Mouse (Mus musculus) liver, embryonic 16.5 days (tissue): ENCODE results near the gene Cbfa2t3. TPM values are rescaled to one million over a fixed set of nuclear protein-coding genes. Genes with fewer than 3 reads are reported as not detected.

Source experiments
- ATAC-seq: fragments of 200-750 bp; cut with Nextera tagmentation; 2 replicates; pipeline ENCODE4 v1.8.0; 2017; ENCODE audit warnings: low read depth, mild to moderate bottlenecking, moderate number of reproducible peaks, moderate library complexity
- H3K27ac ChIP-seq: fragments of 300-500 bp; sonication (generic); 2 replicates; pipeline ENCODE4 v1.5.1; 2014; ENCODE audit warnings: mild to moderate bottlenecking, low read length
- H3K27me3 ChIP-seq: fragments of 300-500 bp; sonication (generic); 2 replicates; pipeline ENCODE4 v1.6.1; 2014; ENCODE audit warnings: low read depth, low read length, mixed read lengths; ENCODE audit not compliant: control insufficient read depth, insufficient read depth
- H3K36me3 ChIP-seq: fragments of 300-500 bp; sonication (generic); 2 replicates; pipeline ENCODE4 v1.6.1; 2014; ENCODE audit warnings: mild to moderate bottlenecking; ENCODE audit not compliant: control insufficient read depth, insufficient read depth
- H3K4me1 ChIP-seq: fragments of 300-500 bp; sonication (generic); 2 replicates; pipeline ENCODE4 v1.6.1; 2014; ENCODE audit warnings: low read depth, low read length, mixed read lengths; ENCODE audit not compliant: control insufficient read depth
- H3K4me2 ChIP-seq: fragments of 300-500 bp; sonication (generic); 2 replicates; pipeline ENCODE4 v1.6.1; 2014; ENCODE audit warnings: low read depth, low read length, mixed read lengths
- H3K4me3 ChIP-seq: fragments of 300-500 bp; sonication (generic); 2 replicates; pipeline ENCODE4 v1.5.1; 2014; ENCODE audit warnings: low read depth, mild to moderate bottlenecking, low read length
- H3K9ac ChIP-seq: fragments of 300-500 bp; sonication (generic); 2 replicates; pipeline ENCODE4 v1.6.1; 2014; ENCODE audit warnings: low read depth, low read length
- H3K9me3 ChIP-seq: fragments of 300-500 bp; sonication (generic); replicated peaks from 2 replicates; pipeline ENCODE4 v1.6.1; 2016; ENCODE audit warnings: low read length; ENCODE audit not compliant: control insufficient read depth
- WGBS: fragments of 180-500 bp; shearing (Covaris S2); extraction: QIAGEN DNeasy Blood & Tissue Kit; methylation state at CpG from one replicate; pipeline ENCODE4 v1.1.7; 2014; ENCODE audit not compliant: insufficient replicate concordance; 5-methylcytosine and 5-hydroxymethylcytosine counted together
- polyA plus RNA-seq: library from polyadenylated mRNA; unstranded; fragments of >200 nt; fragmentation: Nextera tagmentation; extraction: Ambion mirVana; gene quantifications from 2 replicates; pipeline ENCODE4 v1.2.1, GENCODE M21; 2015

Cbfa2t3 gene
- polyA plus RNA-seq, 1 experiment from 2014 or later, result 3.3 TPM

DNA sequence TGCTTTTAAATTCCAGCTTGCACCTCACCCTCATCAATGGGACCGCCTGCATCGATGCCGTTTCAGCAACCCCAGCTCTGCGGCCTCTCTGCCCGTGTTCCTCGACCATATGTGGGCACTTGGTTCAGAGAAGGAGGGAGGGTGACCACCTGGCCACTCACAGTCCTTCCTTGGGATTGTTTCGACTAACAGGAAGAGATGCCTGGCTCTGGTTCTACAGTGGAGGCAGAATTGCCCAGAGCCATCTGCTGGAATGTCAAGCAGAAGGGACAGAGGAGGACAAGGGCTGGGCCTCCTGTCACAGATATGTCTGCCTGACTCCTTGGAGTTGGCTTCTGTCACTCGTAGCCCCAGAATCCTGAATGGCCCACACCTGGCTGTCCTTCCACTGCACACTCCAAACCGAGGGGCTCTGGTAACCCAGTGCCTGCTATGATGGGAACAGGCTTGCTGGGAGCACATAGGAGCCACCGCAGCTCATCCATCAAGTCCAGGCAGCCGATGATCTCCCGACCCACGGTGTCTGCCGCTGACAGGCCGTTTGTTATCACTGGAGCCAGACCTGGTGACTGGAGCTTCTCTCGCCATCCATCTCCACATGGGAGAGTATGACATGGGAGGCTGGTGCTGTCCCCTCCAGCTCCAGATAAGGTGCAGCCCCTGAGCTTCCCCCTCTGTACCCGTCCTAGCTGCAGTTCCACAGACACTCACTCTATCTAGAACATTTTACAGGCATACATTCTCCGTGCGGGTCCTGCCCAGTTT is 13.6 kb downstream of the Cbfa2t3 start:
- H3K4me2 ChIP-seq, result peak overlapping the region; percentile 57
- no peaks in the 10 kb centered on the region for H3K36me3 ChIP-seq
- H3K27ac ChIP-seq, result peak overlapping the region; percentile 90

GRCm38 (mm10) chr8:122682820-122683219 is 16.1 kb downstream of the Cbfa2t3 start:
- 0 out of 2 replicates have a peak overlapping the region, but pooled peaks have one; percentile 18 for H3K9ac ChIP-seq
- WGBS, result 31% methylated on average over 11 of the region's 11 CpGs
- H3K36me3 ChIP-seq, result no peaks in the 10 kb centered on the region
- peak; percentile 30 for ATAC-seq
- H3K4me1 ChIP-seq, result peaks cover 82% of the 10 kb centered on the region
- peak overlapping the region; percentile 53 for H3K27ac ChIP-seq
- H3K4me2 ChIP-seq, result no peak overlapping the region
- peaks cover 26% of the 10 kb centered on the region for H3K27me3 ChIP-seq
- H3K9me3 ChIP-seq, result no peaks in the 10 kb centered on the region
- H3K4me3 ChIP-seq, result no peak overlapping the region

More for the DNA sequence above, 13.6 kb downstream of the Cbfa2t3 start:
- H3K9ac ChIP-seq, result peak overlapping the region; percentile 47
- H3K4me3 ChIP-seq, result peak overlapping the region; percentile 12; the same call in 1 of the 2 replicates
- peaks cover 10% of the 10 kb centered on the region for H3K27me3 ChIP-seq
- peaks cover 69% of the 10 kb centered on the region for H3K4me1 ChIP-seq
- 35% methylated on average over 19 of the region's 19 CpGs for WGBS
- H3K9me3 ChIP-seq, result no peaks in the 10 kb centered on the region
- ATAC-seq, result peak; percentile 96

GRCm38 (mm10) chr8:122680171-122680570 is 18.7 kb downstream of the Cbfa2t3 start:
- Histone ChIP-seq H3K27ac (no peak overlapping the region), H3K9me3 (no peaks in the 10 kb centered on the region), H3K4me1 (peaks cover 70% of the 10 kb centered on the region), H3K36me3 (no peaks in the 10 kb centered on the region), H3K27me3 (peaks cover 46% of the 10 kb centered on the region), H3K4me2 (no peak overlapping the region), H3K9ac (no peak overlapping the region), H3K4me3 (no peak overlapping the region)
- 36% methylated on average over 7 of the region's 7 CpGs for WGBS
- no peak for ATAC-seq

DNA sequence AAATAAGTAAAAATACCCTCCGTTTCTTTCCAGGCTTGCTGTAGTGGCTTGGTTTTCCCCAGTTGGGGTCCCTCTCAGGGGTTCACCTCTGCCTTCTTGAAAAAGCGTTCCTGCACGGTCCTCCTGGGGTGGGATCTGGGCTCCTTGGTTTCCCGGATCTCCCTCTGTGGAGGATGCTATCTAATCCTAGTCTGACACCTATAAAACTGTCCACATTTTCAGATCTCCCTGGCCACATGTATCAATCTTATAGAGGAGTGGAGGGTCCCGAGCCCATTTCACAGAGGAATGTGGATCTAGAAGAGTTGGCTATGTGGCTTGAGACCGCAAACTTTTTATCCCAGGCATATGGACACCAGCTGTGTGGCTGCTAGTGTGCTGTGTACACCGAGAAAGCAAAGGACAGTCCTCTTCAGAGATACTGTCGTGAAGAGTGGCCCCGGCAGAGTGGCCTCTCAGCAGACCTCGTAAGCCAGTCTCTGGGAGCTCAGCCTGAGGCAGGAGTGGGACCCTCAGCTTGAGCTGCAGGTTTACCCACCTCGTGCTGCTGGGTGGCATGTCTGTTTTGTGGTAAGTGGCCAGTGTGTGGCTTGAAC is 19.5 kb downstream of the Cbfa2t3 start:
- WGBS, result 31% methylated on average over 11 of the region's 11 CpGs
- Histone ChIP-seq H3K27ac (no peak overlapping the region), H3K4me1 (peaks cover 62% of the 10 kb centered on the region), H3K9me3 (no peaks in the 10 kb centered on the region), H3K27me3 (peaks cover 46% of the 10 kb centered on the region), H3K4me2 (peak overlapping the region; percentile 100; the same call in 1 of the 2 replicates), H3K9ac (peak overlapping the region; percentile 8; the same call in 1 of the 2 replicates), H3K4me3 (no peak overlapping the region; the same call in 1 of the 2 replicates), H3K36me3 (no peaks in the 10 kb centered on the region)
- no peak for ATAC-seq

GRCm38 (mm10) chr8:122678896-122679210 is 20.1 kb downstream of the Cbfa2t3 start:
- H3K27ac ChIP-seq, result peak overlapping the region; percentile 83
- H3K9ac ChIP-seq, result peak overlapping the region; percentile 83
- no peak for ATAC-seq
- H3K4me1 ChIP-seq, result peaks cover 59% of the 10 kb centered on the region
- H3K27me3 ChIP-seq, result peaks cover 46% of the 10 kb centered on the region
- no peaks in the 10 kb centered on the region for H3K36me3 ChIP-seq
- WGBS, result 1% methylated on average over 14 of the region's 14 CpGs
- peak overlapping the region; percentile 79 for H3K4me3 ChIP-seq
- H3K9me3 ChIP-seq, result no peaks in the 10 kb centered on the region
- peak overlapping the region; percentile 100 for H3K4me2 ChIP-seq

DNA sequence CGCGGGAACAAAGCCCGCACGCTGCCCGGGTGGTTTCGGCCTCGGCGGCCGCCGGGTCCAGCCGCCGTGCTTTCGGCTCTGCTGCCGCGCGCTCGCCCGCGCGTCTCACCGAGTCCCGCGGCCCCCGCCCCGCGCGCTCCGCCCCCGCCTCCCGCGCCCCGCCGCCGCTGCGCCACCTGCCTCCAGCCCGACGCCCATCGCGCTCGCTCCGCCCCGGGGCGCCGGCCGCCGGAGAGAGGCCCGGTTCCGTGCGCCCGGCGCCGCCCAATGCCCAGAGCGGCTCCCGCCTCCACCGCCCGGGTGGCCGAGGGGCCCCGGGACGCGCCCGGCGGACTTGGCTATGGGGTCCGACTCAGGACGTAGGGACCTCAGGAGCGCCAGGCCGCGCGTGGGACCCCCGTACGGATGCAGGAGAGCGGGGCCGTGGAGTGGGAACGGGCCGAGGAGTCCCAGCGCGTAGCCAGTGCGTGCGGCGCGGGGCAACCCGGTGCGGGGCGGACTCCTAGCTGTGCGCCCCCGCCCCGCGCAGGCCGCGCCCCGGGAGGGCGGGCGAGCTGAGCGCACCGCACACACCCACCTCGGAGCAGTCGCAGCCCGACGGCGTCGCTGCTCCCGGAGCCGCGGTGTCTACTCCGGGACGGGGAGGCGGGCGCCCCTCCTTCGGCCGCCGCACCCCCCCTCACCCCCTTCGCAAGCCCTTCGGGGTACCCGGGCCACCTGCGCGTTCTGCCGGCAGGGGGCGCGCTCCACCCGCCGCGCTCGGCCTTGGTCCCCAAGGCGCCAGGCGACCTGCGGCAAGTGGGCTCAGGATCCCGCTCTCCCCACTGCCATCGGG is 20.6 kb downstream of the Cbfa2t3 start:
- Histone ChIP-seq H3K9me3 (no peaks in the 10 kb centered on the region), H3K27ac (peak overlapping the region; percentile 83), H3K9ac (peak overlapping the region; percentile 83), H3K36me3 (no peaks in the 10 kb centered on the region), H3K27me3 (peaks cover 46% of the 10 kb centered on the region), H3K4me2 (peak overlapping the region; percentile 100), H3K4me1 (peaks cover 58% of the 10 kb centered on the region), H3K4me3 (peak overlapping the region; percentile 79)
- 1% methylated on average over 120 of the region's 127 CpGs for WGBS
- peak; percentile 88 for ATAC-seq

- no peak for ATAC-seq
- peak overlapping the region; percentile 83 for H3K9ac ChIP-seq
- H3K27ac ChIP-seq, result peak overlapping the region; percentile 83; the same call in 1 of the 2 replicates
- H3K4me3 ChIP-seq, result peak overlapping the region; percentile 79
- H3K9me3 ChIP-seq, result no peaks in the 10 kb centered on the region
- WGBS, result 12% methylated on average over 32 of the region's 35 CpGs
- no peaks in the 10 kb centered on the region for H3K36me3 ChIP-seq
- peaks cover 51% of the 10 kb centered on the region for H3K4me1 ChIP-seq
- peaks cover 48% of the 10 kb centered on the region for H3K27me3 ChIP-seq
- H3K4me2 ChIP-seq, result peak overlapping the region; percentile 100
Measured at GRCm38 (mm10) chr8:122677481-122678021, 21.4 kb downstream of the Cbfa2t3 start.

DNA sequence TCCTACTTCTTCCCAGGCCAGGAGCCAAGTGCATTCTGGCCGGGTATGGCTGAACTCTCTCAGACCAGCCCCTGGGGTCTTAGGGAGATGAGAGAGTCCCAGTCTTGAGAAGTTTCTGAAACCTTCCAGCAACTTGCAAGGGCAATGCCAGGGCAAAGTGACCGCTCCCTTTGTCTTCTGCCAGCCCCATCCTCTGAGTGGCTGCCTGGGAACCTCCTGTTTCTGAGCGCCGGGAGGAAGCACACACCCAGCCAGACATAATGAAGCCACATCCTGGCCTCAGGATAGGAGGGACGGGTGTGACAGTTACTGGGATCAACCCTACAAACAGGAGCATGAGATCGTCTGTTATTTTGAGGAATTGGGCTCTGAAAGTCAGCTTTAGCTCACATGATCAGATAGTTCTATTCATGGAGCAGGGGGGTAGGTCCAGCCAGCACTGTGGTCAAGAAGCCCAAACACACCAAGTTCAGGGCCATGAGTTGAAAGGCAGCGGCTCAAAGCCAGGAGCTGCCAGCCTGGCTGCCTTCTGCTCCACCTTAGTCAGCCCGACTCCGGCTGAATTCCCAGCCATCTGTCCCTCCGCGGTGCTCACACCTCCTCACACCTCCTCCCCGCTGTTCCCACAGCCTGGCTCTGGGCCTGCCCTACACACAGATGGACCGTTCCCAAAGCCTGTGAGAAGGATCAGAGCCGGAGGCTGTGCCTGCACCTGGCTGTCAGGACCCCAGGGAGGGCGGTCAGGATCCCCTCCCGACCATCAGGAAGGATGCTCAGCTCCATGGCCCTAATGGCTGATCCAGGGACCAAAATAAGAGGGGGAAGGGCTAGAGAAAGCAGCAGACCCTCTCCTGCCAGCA is 22.1 kb downstream of the Cbfa2t3 start:
- H3K4me3 ChIP-seq, result peak overlapping the region; percentile 79
- peaks cover 46% of the 10 kb centered on the region for H3K27me3 ChIP-seq
- WGBS, result 43% methylated on average over 16 of the region's 16 CpGs
- H3K4me2 ChIP-seq, result peak overlapping the region; percentile 100
- H3K9ac ChIP-seq, result peak overlapping the region; percentile 83
- H3K9me3 ChIP-seq, result no peaks in the 10 kb centered on the region
- H3K4me1 ChIP-seq, result peaks cover 44% of the 10 kb centered on the region
- ATAC-seq, result no peak
- H3K27ac ChIP-seq, result peak overlapping the region; percentile 21; the same call in 1 of the 2 replicates
- H3K36me3 ChIP-seq, result no peaks in the 10 kb centered on the region
